Mouse (Mus musculus): ENCODE data around the gene Nemp2.

Nemp2 gene

GRCm38 (mm10) chr1:52630248-52630936, at the start of gene Nemp2:
Gene Nemp2 (plus strand): TSS chr1:52630703.
- peak; percentile 91 for DNase-seq (ENCODE audit: low spot score)

- DNase-seq (ENCODE audit: low spot score) = no peak
These were observed 48.8 kb upstream of the Nemp2 start for GRCm38 (mm10) chr1:52581744-52582143.

GRCm38 (mm10) chr1:52582866-52583265, 47.6 kb upstream of the Nemp2 start:
- no peak for DNase-seq (ENCODE audit: low spot score)

- DNase-seq (ENCODE audit: low spot score) = no peak
These were observed 33.4 kb upstream of the Nemp2 start for GRCm38 (mm10) chr1:52596982-52597646.

GRCm38 (mm10) chr1:52597761-52598160, 32.7 kb upstream of the Nemp2 start:
- peak; percentile 74 for DNase-seq (ENCODE audit: low spot score)

- DNase-seq (ENCODE audit: low spot score) = no peak
These were observed 32.1 kb upstream of the Nemp2 start for GRCm38 (mm10) chr1:52598361-52598760.

- DNase-seq (ENCODE audit: low spot score) = no peak
These were observed 29.0 kb upstream of the Nemp2 start for GRCm38 (mm10) chr1:52601496-52601895.

GRCm38 (mm10) chr1:52607700-52608099, 22.8 kb upstream of the Nemp2 start:
- DNase-seq (ENCODE audit: low spot score) = no peak

- no peak for DNase-seq (ENCODE audit: low spot score)
These were observed 22.0 kb upstream of the Nemp2 start for GRCm38 (mm10) chr1:52608486-52608885.

GRCm38 (mm10) chr1:52618217-52618616, 12.3 kb upstream of the Nemp2 start:
- DNase-seq (ENCODE audit: low spot score) = no peak

- no peak for DNase-seq (ENCODE audit: low spot score)
These were observed 10.1 kb upstream of the Nemp2 start for GRCm38 (mm10) chr1:52620442-52620841.

GRCm38 (mm10) chr1:52630937-52631299, 415 bp downstream of the Nemp2 start:
- peak; percentile 53 for DNase-seq (ENCODE audit: low spot score)

GRCm38 (mm10) chr1:52631570-52631969, 1.1 kb downstream of the Nemp2 start:
- no peak for DNase-seq (ENCODE audit: low spot score)

GRCm38 (mm10) chr1:52634251-52634650, 3.7 kb downstream of the Nemp2 start:
- DNase-seq (ENCODE audit: low spot score) = no peak

GRCm38 (mm10) chr1:52635932-52636331, 5.4 kb downstream of the Nemp2 start:
- no peak for DNase-seq (ENCODE audit: low spot score)

- DNase-seq (ENCODE audit: low spot score) = no peak
These were observed 7.6 kb downstream of the Nemp2 start for GRCm38 (mm10) chr1:52638101-52638500.

GRCm38 (mm10) chr1:52639090-52639489, 8.6 kb downstream of the Nemp2 start:
- no peak for DNase-seq (ENCODE audit: low spot score)

- no peak for DNase-seq (ENCODE audit: low spot score)
These were observed 9.8 kb downstream of the Nemp2 start for GRCm38 (mm10) chr1:52640266-52640665.

GRCm38 (mm10) chr1:52640736-52641135, 10.2 kb downstream of the Nemp2 start:
- DNase-seq (ENCODE audit: low spot score) = no peak

- DNase-seq (ENCODE audit: low spot score) = peak; percentile 80
These were observed 17.9 kb downstream of the Nemp2 start for GRCm38 (mm10) chr1:52648153-52649027.

- DNase-seq (ENCODE audit: low spot score) = no peak
These were observed 19.6 kb downstream of the Nemp2 start for GRCm38 (mm10) chr1:52650066-52650465.

- no peak for DNase-seq (ENCODE audit: low spot score)
These were observed 22.2 kb downstream of the Nemp2 start for GRCm38 (mm10) chr1:52652601-52653253.
